ENCODE assay signal across 9 mouse cellular contexts in genomic region chr15:86167787-86168504, GRCm38 (mm10). TPM values are rescaled to one million over a fixed set of nuclear protein-coding genes. Genes with fewer than 3 reads are reported as not detected.
DNase-seq lines count a peak whose midpoint lies in the region; ATAC-seq and TF ChIP-seq lines count a peak whose summit lies in the region.
"Had no signal": no experiment of that assay in that cellular context is flagged by ENCODE, and none has a peak within 500 bp of the region (broad histone marks: within the 10 kb centered on the region; RNA-seq: fewer than 3 reads in every experiment).

No protein-coding gene starts in this region.

- no peak for TF ChIP-seq CTCF in lung, embryonic 14.5 days (IDR thresholded peaks at IDR 0.05; ENCODE audit: low read depth)

- peaks cover 12% of the 10 kb centered on the region for H3K36me3 ChIP-seq in lung, embryonic 14.5 days (ENCODE audit: insufficient read depth)
- peaks cover 9% of the 10 kb centered on the region for H3K36me3 ChIP-seq in lung, embryonic 16.5 days (ENCODE audit: control insufficient read depth, insufficient read depth, low read length)
- no peaks in the 10 kb centered on the region for H3K36me3 ChIP-seq in midbrain, embryonic 15.5 days (replicated peaks)

- 0 out of 2 replicates have a peak overlapping the region, but pooled peaks have one; percentile 15 for H3K27ac ChIP-seq in lung, embryonic 14.5 days (ENCODE audit: low read depth)
- peak overlapping the region; percentile 74 for H3K27ac ChIP-seq in lung, embryonic 16.5 days (ENCODE audit: low read length)
- no peak overlapping the region for H3K27ac ChIP-seq in midbrain, embryonic 15.5 days

- 68% methylated on average over 10 of the region's 10 CpGs for WGBS in lung, embryonic 14.5 days
- 63% methylated on average over 10 of the region's 10 CpGs for WGBS in lung, embryonic 16.5 days
- 82% methylated on average over 10 of the region's 10 CpGs for WGBS in midbrain, embryonic 15.5 days

- no peak overlapping the region for H3K9ac ChIP-seq in lung, embryonic 14.5 days
- 0 out of 2 replicates have a peak overlapping the region, but pooled peaks have one; percentile 19 for H3K9ac ChIP-seq in lung, embryonic 16.5 days (ENCODE audit: low read length)
- H3K9ac ChIP-seq in midbrain, embryonic 15.5 days, result no peak overlapping the region

- no peak overlapping the region for H3K4me2 ChIP-seq in lung, embryonic 14.5 days
- H3K4me2 ChIP-seq in lung, embryonic 16.5 days (ENCODE audit: low read depth, low read length), result no peak overlapping the region
- H3K4me2 ChIP-seq in midbrain, embryonic 15.5 days, result no peak overlapping the region

- intact Hi-C loops in heart, postnatal 25 days (cut with DNase I), result loop anchor here (10.0 kb wide), 1 partner anchor 957 kb away; no protein-coding TSS in a partner anchor

- H3K4me1 ChIP-seq in lung, embryonic 14.5 days (ENCODE audit: insufficient read depth), result peaks cover 6% of the 10 kb centered on the region; the same call in 1 of the 2 replicates
- H3K4me1 ChIP-seq in lung, embryonic 16.5 days (replicated peaks; ENCODE audit: control insufficient read depth, insufficient read depth, low read length), result peaks cover 32% of the 10 kb centered on the region
- H3K4me1 ChIP-seq in midbrain, embryonic 15.5 days, result peaks cover 17% of the 10 kb centered on the region

- no peaks in the 10 kb centered on the region for H3K27me3 ChIP-seq in lung, embryonic 14.5 days (ENCODE audit: insufficient read depth, low read length)
- H3K27me3 ChIP-seq in lung, embryonic 16.5 days (ENCODE audit: control insufficient read depth, insufficient read depth, low read depth, low read length), result no peaks in the 10 kb centered on the region
- no peaks in the 10 kb centered on the region for H3K27me3 ChIP-seq in midbrain, embryonic 15.5 days (replicated peaks)

- ATAC-seq in lung, embryonic 14.5 days (ENCODE audit: insufficient read depth), result no peak
- no peak for ATAC-seq in lung, embryonic 16.5 days (ENCODE audit: low read depth)
- ATAC-seq in midbrain, embryonic 15.5 days (replicated peaks), result no peak

- no peak overlapping the region for H3K4me3 ChIP-seq in lung, embryonic 14.5 days (ENCODE audit: low read depth, low read length)
- no peak overlapping the region for H3K4me3 ChIP-seq in lung, embryonic 16.5 days (ENCODE audit: low read length)
- H3K4me3 ChIP-seq in midbrain, embryonic 15.5 days, result no peak overlapping the region

- peak; percentile 95 for DNase-seq in heart, adult 11 months
- DNase-seq in heart, postnatal 25 days (ENCODE audit: low spot score), result no peak
- DNase-seq in lung, embryonic 14.5 days, result no peak
- no peak for DNase-seq in lung, postnatal 10 days
- peak; percentile 75 for DNase-seq in thymus, postnatal 0 days (ENCODE audit: low spot score)
- no peak for DNase-seq in right cerebral cortex, postnatal 36 days (ENCODE audit: low spot score in 2 of 2)
- DNase-seq: gastrocnemius, postnatal 25 days had no signal

- H3K9me3 ChIP-seq in lung, embryonic 14.5 days (ENCODE audit: low read depth, low read length), result no peaks in the 10 kb centered on the region
- no peaks in the 10 kb centered on the region for H3K9me3 ChIP-seq in lung, embryonic 16.5 days (ENCODE audit: control insufficient read depth, low read length)
- H3K9me3 ChIP-seq in midbrain, embryonic 15.5 days, result no peaks in the 10 kb centered on the region

RNA-seq across cellular contexts. Expression of gene Cerk, which starts 18.0 kb away (rescaled TPM):
- 10 to 100 TPM; 29.7 to 29.9 TPM for total RNA-seq in heart, postnatal 25 days (2021)
- polyA plus RNA-seq in lung, embryonic 14.5 days (2014; fragmentation: Nextera tagmentation; extraction: Ambion mirVana), result 33.8 and 34.2 TPM in 2 replicates
- polyA plus RNA-seq in lung, embryonic 16.5 days (2015; fragmentation: Nextera tagmentation; extraction: Ambion mirVana), result 25.2 and 26.4 TPM in 2 replicates
- 54.4 and 64.4 TPM in 2 replicates for polyA plus RNA-seq in thymus, postnatal 0 days (2015; fragmentation: Nextera tagmentation; extraction: Ambion mirVana)
- 25.0 and 25.8 TPM in 2 replicates for polyA plus RNA-seq in midbrain, embryonic 15.5 days (2015; fragmentation: Nextera tagmentation; extraction: Ambion mirVana)

RNA-seq across cellular contexts. Expression of gene Tbc1d22a, which starts 46.3 kb away (rescaled TPM):
- 10 to 100 TPM; 21.2 to 21.7 TPM for total RNA-seq in heart, postnatal 25 days (2021)
- polyA plus RNA-seq in lung, embryonic 14.5 days (2014; fragmentation: Nextera tagmentation; extraction: Ambion mirVana), result 8.4 and 10.6 TPM in 2 replicates
- polyA plus RNA-seq in lung, embryonic 16.5 days (2015; fragmentation: Nextera tagmentation; extraction: Ambion mirVana), result 13.6 and 14.3 TPM in 2 replicates
- polyA plus RNA-seq in thymus, postnatal 0 days (2015; fragmentation: Nextera tagmentation; extraction: Ambion mirVana), result 19.8 and 21.0 TPM in 2 replicates
- polyA plus RNA-seq in midbrain, embryonic 15.5 days (2015; fragmentation: Nextera tagmentation; extraction: Ambion mirVana), result 14.3 and 15.1 TPM in 2 replicates

Comparison
In these comparisons a context has a peak if more than half of its experiments do, and no peak if none do; other contexts are left out.
1. DNase-seq: peak in heart, adult 11 months (single experiment) and thymus, postnatal 0 days (single experiment); none in heart, postnatal 25 days (single experiment), lung, embryonic 14.5 days (single experiment), lung, postnatal 10 days (single experiment) and right cerebral cortex, postnatal 36 days (0 of 2).